ENCODE assay signal across 19 mouse cellular contexts in the genomic region with DNA sequence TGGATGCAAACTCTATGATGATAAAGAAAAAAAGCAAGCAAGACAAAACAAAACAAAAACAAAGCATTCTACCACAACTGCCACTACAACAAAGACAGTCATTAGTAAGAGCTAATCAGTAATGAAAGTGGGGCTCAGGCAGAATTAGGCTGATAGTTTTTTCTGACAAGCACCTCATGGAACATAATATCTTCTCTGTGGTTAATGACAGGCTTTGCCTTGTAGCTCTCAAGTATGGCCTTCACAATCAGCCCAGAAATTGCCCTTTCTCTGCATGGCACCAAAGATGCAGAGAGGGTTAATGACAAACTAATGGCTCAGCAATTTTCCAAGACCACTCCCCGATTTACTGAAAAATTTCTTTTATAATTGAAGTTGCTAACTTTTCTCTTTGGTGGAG.
DNase-seq lines count a peak whose midpoint lies in the region; ATAC-seq and TF ChIP-seq lines count a peak whose summit lies in the region.
"Had no signal": no experiment of that assay in that cellular context is flagged by ENCODE, and none has a peak within 500 bp of the region (broad histone marks: within the 10 kb centered on the region; RNA-seq: fewer than 3 reads in every experiment).

No protein-coding gene starts in this region.

- TF ChIP-seq CTCF in forebrain, postnatal 0 days (IDR thresholded peaks at IDR 0.05; ENCODE audit: low read depth) = no peak
- TF ChIP-seq CTCF in brain, embryonic 14.5 days (IDR thresholded peaks at IDR 0.05; ENCODE audit: borderline replicate concordance, extremely low read depth, insufficient read depth, insufficient read length) = no peak

- TF ChIP-seq POLR2A in brain, embryonic 14.5 days (IDR thresholded peaks at IDR 0.05; ENCODE audit: borderline replicate concordance, extremely low read depth, insufficient read depth, insufficient read length, poor library complexity, severe bottlenecking) = no peak

- no peak overlapping the region for H3K4me2 ChIP-seq in forebrain, embryonic 13.5 days
- no peak overlapping the region for H3K4me2 ChIP-seq in forebrain, postnatal 0 days (ENCODE audit: low read depth)
- H3K4me2 ChIP-seq in forebrain, embryonic 16.5 days (ENCODE audit: low read length) = no peak overlapping the region
- no peak overlapping the region for H3K4me2 ChIP-seq in forebrain, embryonic 11.5 days (ENCODE audit: low read depth, low read length, severe bottlenecking)
- no peak overlapping the region for H3K4me2 ChIP-seq in kidney, embryonic 15.5 days
- H3K4me2 ChIP-seq: embryonic facial prominence, embryonic 13.5 days; embryonic facial prominence, embryonic 15.5 days had no signal

- no peak overlapping the region for H3K27ac ChIP-seq in forebrain, embryonic 13.5 days
- H3K27ac ChIP-seq in forebrain, postnatal 0 days (ENCODE audit: low read depth, low read length) = no peak overlapping the region
- H3K27ac ChIP-seq in forebrain, embryonic 16.5 days (ENCODE audit: low read length) = no peak overlapping the region
- H3K27ac ChIP-seq in forebrain, embryonic 11.5 days (ENCODE audit: low read depth, low read length) = no peak overlapping the region
- no peak overlapping the region for H3K27ac ChIP-seq in kidney, embryonic 15.5 days
- H3K27ac ChIP-seq: embryonic facial prominence, embryonic 13.5 days; embryonic facial prominence, embryonic 15.5 days had no signal

- ATAC-seq in forebrain, embryonic 13.5 days = peak; percentile 45; the same call in 1 of the 2 replicates
- no peak; the same call in 1 of the 2 replicates for ATAC-seq in forebrain, postnatal 0 days
- ATAC-seq in forebrain, embryonic 16.5 days = peak; percentile 67; the same call in 1 of the 2 replicates
- ATAC-seq in forebrain, embryonic 11.5 days (replicated peaks; ENCODE audit: low FRiP score) = no peak; the same call in 1 of the 2 replicates
- no peak for ATAC-seq in kidney, embryonic 15.5 days (replicated peaks; ENCODE audit: low FRiP score)

- H3K4me3 ChIP-seq in forebrain, embryonic 13.5 days = no peak overlapping the region
- no peak overlapping the region for H3K4me3 ChIP-seq in forebrain, postnatal 0 days (ENCODE audit: low read depth, low read length)
- H3K4me3 ChIP-seq in forebrain, embryonic 16.5 days (replicated peaks; ENCODE audit: low read length) = no peak overlapping the region
- H3K4me3 ChIP-seq in forebrain, embryonic 11.5 days (ENCODE audit: low read depth, low read length) = no peak overlapping the region
- H3K4me3 ChIP-seq in kidney, embryonic 15.5 days (replicated peaks) = no peak overlapping the region
- H3K4me3 ChIP-seq: embryonic facial prominence, embryonic 13.5 days; embryonic facial prominence, embryonic 15.5 days; erythroblast, embryonic 14.5 days had no signal

- no peaks in the 10 kb centered on the region for H3K27me3 ChIP-seq in forebrain, embryonic 13.5 days
- no peaks in the 10 kb centered on the region for H3K27me3 ChIP-seq in forebrain, postnatal 0 days (ENCODE audit: insufficient read depth, low read length)
- H3K27me3 ChIP-seq in forebrain, embryonic 16.5 days (replicated peaks; ENCODE audit: control insufficient read depth, insufficient read depth, low read length) = no peaks in the 10 kb centered on the region
- H3K27me3 ChIP-seq in forebrain, embryonic 11.5 days (ENCODE audit: control insufficient read depth, insufficient read depth, low read length) = no peaks in the 10 kb centered on the region
- H3K27me3 ChIP-seq in kidney, embryonic 15.5 days = no peaks in the 10 kb centered on the region
- H3K27me3 ChIP-seq: embryonic facial prominence, embryonic 13.5 days; embryonic facial prominence, embryonic 15.5 days had no signal

- no peaks in the 10 kb centered on the region for H3K9me3 ChIP-seq in forebrain, embryonic 13.5 days (replicated peaks)
- no peaks in the 10 kb centered on the region for H3K9me3 ChIP-seq in forebrain, postnatal 0 days (ENCODE audit: low read length)
- no peaks in the 10 kb centered on the region for H3K9me3 ChIP-seq in forebrain, embryonic 16.5 days (ENCODE audit: control insufficient read depth, low read length)
- no peaks in the 10 kb centered on the region for H3K9me3 ChIP-seq in forebrain, embryonic 11.5 days (ENCODE audit: control insufficient read depth, low read length)
- H3K9me3 ChIP-seq in kidney, embryonic 15.5 days (replicated peaks) = no peaks in the 10 kb centered on the region
- H3K9me3 ChIP-seq: embryonic facial prominence, embryonic 13.5 days; embryonic facial prominence, embryonic 15.5 days had no signal

- no peak for DNase-seq in forebrain, postnatal 0 days
- DNase-seq in forebrain, embryonic 11.5 days (ENCODE audit: low spot score) = no peak
- DNase-seq in brain, embryonic 14.5 days (ENCODE audit: low read depth) = peak; percentile 66
- DNase-seq: adrenal gland, adult 2 months; adrenal gland, postnatal 10 days; adrenal gland, postnatal 25 days; cerebellum, adult 11 months; cerebellum, adult 18-20 months; cerebellum, adult 8-10 months; cerebellum, adult 9-11 months; cerebellum, postnatal 14 days; cerebellum, postnatal 36 days; embryo, embryonic 11 days had no signal

- WGBS in forebrain, embryonic 13.5 days = 20% methylated on average over 1 of the region's 1 CpGs
- WGBS in forebrain, postnatal 0 days = 14% methylated on average over 1 of the region's 1 CpGs
- 5% methylated on average over 1 of the region's 1 CpGs for WGBS in forebrain, embryonic 16.5 days
- 54% methylated on average over 1 of the region's 1 CpGs for WGBS in forebrain, embryonic 11.5 days
- WGBS in kidney, embryonic 15.5 days = 68% methylated on average over 1 of the region's 1 CpGs

- no peaks in the 10 kb centered on the region for H3K4me1 ChIP-seq in forebrain, embryonic 13.5 days
- H3K4me1 ChIP-seq in forebrain, postnatal 0 days (ENCODE audit: insufficient read depth) = no peaks in the 10 kb centered on the region
- H3K4me1 ChIP-seq in forebrain, embryonic 16.5 days (replicated peaks; ENCODE audit: control insufficient read depth, insufficient read depth, low read length) = no peaks in the 10 kb centered on the region
- H3K4me1 ChIP-seq in forebrain, embryonic 11.5 days (replicated peaks; ENCODE audit: control insufficient read depth, insufficient read depth, low read length) = no peaks in the 10 kb centered on the region
- H3K4me1 ChIP-seq in kidney, embryonic 15.5 days = no peaks in the 10 kb centered on the region
- H3K4me1 ChIP-seq: embryonic facial prominence, embryonic 13.5 days; embryonic facial prominence, embryonic 15.5 days had no signal

- H3K9ac ChIP-seq in forebrain, embryonic 13.5 days = no peak overlapping the region
- no peak overlapping the region for H3K9ac ChIP-seq in forebrain, postnatal 0 days
- H3K9ac ChIP-seq in forebrain, embryonic 16.5 days (replicated peaks; ENCODE audit: low read depth, low read length) = no peak overlapping the region
- no peak overlapping the region for H3K9ac ChIP-seq in forebrain, embryonic 11.5 days (ENCODE audit: low read length)
- H3K9ac ChIP-seq in kidney, embryonic 15.5 days = no peak overlapping the region
- H3K9ac ChIP-seq: embryonic facial prominence, embryonic 13.5 days; embryonic facial prominence, embryonic 15.5 days had no signal

- no peaks in the 10 kb centered on the region for H3K36me3 ChIP-seq in forebrain, embryonic 13.5 days (ENCODE audit: poor library complexity, severe bottlenecking)
- H3K36me3 ChIP-seq in forebrain, postnatal 0 days (ENCODE audit: insufficient read depth) = no peaks in the 10 kb centered on the region
- no peaks in the 10 kb centered on the region for H3K36me3 ChIP-seq in forebrain, embryonic 16.5 days (ENCODE audit: control insufficient read depth, insufficient read depth)
- H3K36me3 ChIP-seq in forebrain, embryonic 11.5 days (ENCODE audit: control insufficient read depth, insufficient read depth, low read length) = no peaks in the 10 kb centered on the region
- H3K36me3 ChIP-seq in kidney, embryonic 15.5 days = no peaks in the 10 kb centered on the region
- H3K36me3 ChIP-seq: embryonic facial prominence, embryonic 13.5 days; embryonic facial prominence, embryonic 15.5 days had no signal

Comparison
In these comparisons a context has a peak if more than half of its experiments do, and no peak if none do; other contexts are left out.
1. ATAC-seq: peak in forebrain, embryonic 13.5 days (single experiment) and forebrain, embryonic 16.5 days (single experiment); none in forebrain, postnatal 0 days (single experiment), forebrain, embryonic 11.5 days (single experiment) and kidney, embryonic 15.5 days (single experiment).